Mouse (Mus musculus) heart, embryonic 11.5 days (tissue): Measurements from ENCODE around the gene Cdc42ep2. TPM values are rescaled to one million over a fixed set of nuclear protein-coding genes. Genes with fewer than 3 reads are reported as not detected.
A peak's percentile ranks its signal among the peaks of the same experiment; 100 is the strongest.

ENCODE experiments used
- ATAC-seq: fragments of 200-750 bp; cut with Nextera tagmentation; replicated peaks from 2 replicates; pipeline ENCODE4 v1.8.0; 2017; ENCODE audit warnings: moderate library complexity; ENCODE audit not compliant: insufficient number of reproducible peaks, low FRiP score, low TSS enrichment
- H3K27ac ChIP-seq: fragments of 300-500 bp; sonication (generic); 2 replicates; pipeline ENCODE4 v1.5.1; 2014; ENCODE audit warnings: mild to moderate bottlenecking, low read depth, low read length
- H3K27me3 ChIP-seq: fragments of 300-500 bp; sonication (generic); 2 replicates; pipeline ENCODE4 v1.6.1; 2014; ENCODE audit warnings: mild to moderate bottlenecking, low read length, mixed read lengths; ENCODE audit not compliant: control insufficient read depth, insufficient read depth
- H3K36me3 ChIP-seq: fragments of 300-500 bp; sonication (generic); 2 replicates; pipeline ENCODE4 v1.6.1; 2014; ENCODE audit warnings: mild to moderate bottlenecking, low read length, moderate library complexity, mixed read lengths; ENCODE audit not compliant: control insufficient read depth, insufficient read depth
- H3K4me1 ChIP-seq: fragments of 300-500 bp; sonication (generic); 2 replicates; pipeline ENCODE4 v1.6.1; 2014; ENCODE audit warnings: low read length; ENCODE audit not compliant: control insufficient read depth, insufficient read depth
- H3K4me2 ChIP-seq: fragments of 300-500 bp; sonication (generic); 2 replicates; pipeline ENCODE4 v1.6.1; 2014; ENCODE audit warnings: mild to moderate bottlenecking, moderate library complexity
- H3K4me3 ChIP-seq: fragments of 300-500 bp; sonication (generic); 2 replicates; pipeline ENCODE4 v1.5.1; 2014; ENCODE audit warnings: low read depth, low read length
- H3K9ac ChIP-seq: fragments of 300-500 bp; sonication (generic); 2 replicates; pipeline ENCODE4 v1.6.1; 2014; ENCODE audit warnings: mild to moderate bottlenecking, low read depth, low read length, moderate library complexity
- H3K9me3 ChIP-seq: fragments of 300-500 bp; sonication (generic); replicated peaks from 2 replicates; pipeline ENCODE4 v1.6.1; 2016; ENCODE audit warnings: low read length; ENCODE audit not compliant: control insufficient read depth
- whole genome bisulfite sequencing: fragments of 180-500 bp; shearing (Covaris S2); extraction: QIAGEN DNeasy Blood & Tissue Kit; methylation state at CpG from one replicate; pipeline ENCODE4 v1.1.7; 2014; ENCODE audit not compliant: insufficient replicate concordance; 5-methylcytosine and 5-hydroxymethylcytosine counted together
- polyA plus RNA-seq: library from polyadenylated mRNA; unstranded; fragments of >200 nt; fragmentation: Nextera tagmentation; extraction: Ambion mirVana; gene quantifications from 2 replicates; pipeline ENCODE4 v1.2.1, GENCODE M21; 2014

The Cdc42ep2 gene
- polyA plus RNA-seq, 1 experiment from 2014 or later, result 6.3 TPM

DNA sequence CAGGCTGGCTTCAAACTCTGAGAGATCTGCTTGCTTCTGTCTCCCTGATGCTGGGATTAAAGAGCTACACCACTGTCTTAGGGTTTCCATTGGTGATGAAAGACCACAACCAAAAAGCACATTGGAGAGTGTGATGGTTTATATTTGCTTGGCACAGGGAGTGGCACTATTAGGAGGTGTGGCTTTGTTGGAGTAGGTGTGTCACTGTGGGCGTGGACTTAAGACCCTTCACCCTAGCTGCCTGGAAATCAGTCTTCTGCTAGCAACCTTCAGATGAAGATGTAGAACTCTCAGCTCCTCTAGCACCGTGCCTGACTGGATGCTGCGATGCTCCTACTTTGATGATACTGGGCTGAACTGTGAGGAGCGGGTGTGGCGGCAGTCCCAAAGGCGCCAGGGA lies 13.9 kb upstream of the Cdc42ep2 start:
- Histone ChIP-seq H3K27ac (no peak overlapping the region), H3K4me1 (peaks cover 38% of the 10 kb centered on the region)

GRCm38 (mm10) chr19:5937836-5938406 lies 13.3 kb upstream of the Cdc42ep2 start:
- Histone ChIP-seq H3K9ac (peak overlapping the region; percentile 7; the same call in 1 of the 2 replicates), H3K4me1 (peaks cover 34% of the 10 kb centered on the region), H3K4me2 (peak overlapping the region; percentile 50), H3K9me3 (no peaks in the 10 kb centered on the region), H3K4me3 (no peak overlapping the region), H3K27ac (peak overlapping the region; percentile 30), H3K27me3 (no peaks in the 10 kb centered on the region), H3K36me3 (peaks cover 10% of the 10 kb centered on the region)
- WGBS, result 6% methylated on average over 14 of the region's 14 CpGs
- no peak for ATAC-seq

More for the DNA sequence above, 13.9 kb upstream of the Cdc42ep2 start:
- no peak overlapping the region for H3K4me3 ChIP-seq
- H3K27me3 ChIP-seq, result no peaks in the 10 kb centered on the region
- peaks cover 13% of the 10 kb centered on the region for H3K36me3 ChIP-seq
- H3K9ac ChIP-seq, result no peak overlapping the region
- H3K4me2 ChIP-seq, result no peak overlapping the region
- ATAC-seq, result no peak
- 82% methylated on average over 6 of the region's 6 CpGs for WGBS
- H3K9me3 ChIP-seq, result no peaks in the 10 kb centered on the region

DNA sequence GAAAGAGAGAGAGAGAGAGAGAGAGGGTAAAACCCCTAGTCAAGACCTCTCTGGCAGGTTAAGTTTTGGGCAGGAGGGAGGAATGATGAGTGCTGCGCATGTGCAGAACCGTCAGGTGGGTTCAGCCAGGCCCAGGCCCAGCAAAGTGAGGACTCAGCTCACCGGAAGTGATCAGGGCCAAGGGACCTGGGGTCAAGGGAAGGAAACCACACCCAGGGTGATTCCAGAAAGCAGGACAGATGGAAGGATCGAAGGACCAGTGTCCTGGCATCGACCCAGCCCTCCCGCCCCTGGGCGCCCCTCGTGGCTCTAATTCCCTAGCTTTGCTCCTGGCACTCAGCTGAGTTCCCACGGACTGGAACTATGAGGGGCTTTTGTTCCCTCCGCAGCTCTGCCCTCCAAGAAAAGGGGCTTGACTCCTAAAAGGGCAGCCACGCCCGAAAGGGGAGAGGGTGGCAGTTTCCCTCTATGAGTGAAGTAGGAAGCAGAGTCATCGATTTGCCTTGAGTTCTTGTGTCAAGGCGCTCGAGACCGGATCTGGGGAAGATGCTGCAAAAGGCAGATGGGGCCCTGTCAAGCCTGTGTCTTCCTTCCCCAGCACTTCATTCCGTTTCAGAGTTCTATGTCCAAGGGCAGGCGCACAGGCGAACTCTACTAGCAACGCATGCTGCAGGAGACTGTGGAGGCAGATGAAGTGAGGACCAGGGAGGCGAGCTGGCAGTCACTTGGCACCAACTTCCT lies 12.6 kb upstream of the Cdc42ep2 start:
- no peak overlapping the region; the same call in 1 of the 2 replicates for H3K9ac ChIP-seq
- H3K27ac ChIP-seq, result peak overlapping the region; percentile 30; the same call in 1 of the 2 replicates

GRCm38 (mm10) chr19:5935691-5936090 lies 11.1 kb upstream of the Cdc42ep2 start:
- WGBS, result 61% methylated on average over 5 of the region's 5 CpGs
- ATAC-seq, result no peak

More for the DNA sequence above, 12.6 kb upstream of the Cdc42ep2 start:
- H3K4me2 ChIP-seq, result peak overlapping the region; percentile 50
- 68% methylated on average over 21 of the region's 21 CpGs for WGBS
- H3K4me3 ChIP-seq, result no peak overlapping the region
- no peaks in the 10 kb centered on the region for H3K9me3 ChIP-seq
- no peak for ATAC-seq
- H3K4me1 ChIP-seq, result peaks cover 30% of the 10 kb centered on the region
- no peaks in the 10 kb centered on the region for H3K27me3 ChIP-seq
- peaks cover 10% of the 10 kb centered on the region for H3K36me3 ChIP-seq

DNA sequence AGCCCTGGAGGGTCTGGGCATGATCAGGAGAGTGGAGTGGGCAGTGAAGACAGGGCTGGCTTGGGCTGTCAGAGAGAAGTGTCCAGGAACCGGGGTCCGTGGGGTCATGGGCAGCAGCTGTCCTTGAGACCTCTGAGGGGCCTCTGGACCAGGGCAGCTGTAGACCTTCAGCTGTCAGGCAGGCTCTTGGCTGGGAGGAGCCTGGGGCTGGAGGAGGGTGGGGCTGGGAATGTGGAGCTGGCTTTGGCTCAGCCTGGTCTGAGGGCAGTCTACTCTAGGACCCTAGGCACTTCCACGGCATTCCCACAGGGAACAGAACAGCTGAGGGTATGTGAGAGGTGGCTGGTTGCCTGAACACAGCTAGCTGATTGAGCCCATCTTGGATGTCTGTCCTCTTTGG lies 10.7 kb upstream of the Cdc42ep2 start:
- Histone ChIP-seq H3K27ac (peak overlapping the region; percentile 74), H3K9me3 (no peaks in the 10 kb centered on the region), H3K9ac (0 out of 2 replicates have a peak overlapping the region, but pooled peaks have one; percentile 30), H3K36me3 (no peaks in the 10 kb centered on the region), H3K27me3 (no peaks in the 10 kb centered on the region), H3K4me2 (peak overlapping the region; percentile 29; the same call in 1 of the 2 replicates), H3K4me1 (peaks cover 30% of the 10 kb centered on the region), H3K4me3 (no peak overlapping the region)
- peak; percentile 70 for ATAC-seq
- WGBS, result 8% methylated on average over 3 of the region's 3 CpGs

More at GRCm38 (mm10) chr19:5935691-5936090, 11.1 kb upstream of the Cdc42ep2 start:
- Histone ChIP-seq H3K4me1 (peaks cover 30% of the 10 kb centered on the region), H3K4me3 (no peak overlapping the region), H3K36me3 (no peaks in the 10 kb centered on the region), H3K27me3 (no peaks in the 10 kb centered on the region), H3K27ac (peak overlapping the region; percentile 74), H3K4me2 (peak overlapping the region; percentile 29; the same call in 1 of the 2 replicates), H3K9me3 (no peaks in the 10 kb centered on the region), H3K9ac (no peak overlapping the region)

GRCm38 (mm10) chr19:5929634-5930596 lies 5.3 kb upstream of the Cdc42ep2 start:
- Histone ChIP-seq H3K27ac (peak overlapping the region; percentile 41), H3K36me3 (no peaks in the 10 kb centered on the region), H3K9ac (no peak overlapping the region), H3K4me1 (peaks cover 17% of the 10 kb centered on the region), H3K9me3 (no peaks in the 10 kb centered on the region), H3K27me3 (no peaks in the 10 kb centered on the region), H3K4me2 (no peak overlapping the region; the same call in 1 of the 2 replicates), H3K4me3 (no peak overlapping the region)
- no peak for ATAC-seq
- WGBS, result 55% methylated on average over 14 of the region's 14 CpGs

- Histone ChIP-seq H3K4me3 (no peak overlapping the region), H3K9ac (no peak overlapping the region), H3K27ac (no peak overlapping the region), H3K4me1 (peaks cover 16% of the 10 kb centered on the region), H3K4me2 (no peak overlapping the region), H3K36me3 (no peaks in the 10 kb centered on the region), H3K27me3 (no peaks in the 10 kb centered on the region), H3K9me3 (no peaks in the 10 kb centered on the region)
- ATAC-seq, result no peak
- WGBS, result 63% methylated on average over 3 of the region's 3 CpGs
Observed at GRCm38 (mm10) chr19:5928546-5928945, 3.9 kb upstream of the Cdc42ep2 start.

DNA sequence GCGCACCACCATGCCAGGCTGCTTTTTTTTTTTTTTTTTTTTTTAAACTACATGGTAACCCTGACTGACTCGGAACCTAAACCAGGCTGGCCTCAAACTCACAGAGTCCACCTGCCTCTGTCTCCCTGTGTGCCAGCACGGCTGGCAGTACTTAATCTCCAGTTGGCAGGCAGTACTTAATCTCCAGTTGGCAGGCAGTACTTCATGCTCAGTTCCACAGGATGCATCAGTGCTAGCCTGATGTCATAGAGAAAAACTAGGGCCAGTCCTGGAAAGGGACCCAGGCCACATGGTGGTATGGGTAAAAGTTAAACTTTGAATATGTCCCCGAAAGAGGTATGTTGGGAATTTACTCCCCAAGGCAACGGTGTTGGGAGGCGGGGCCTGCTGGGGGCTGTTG lies 3.5 kb upstream of the Cdc42ep2 start:
- H3K36me3 ChIP-seq, result no peaks in the 10 kb centered on the region
- no peak overlapping the region for H3K4me3 ChIP-seq
- no peak overlapping the region for H3K27ac ChIP-seq
- no peaks in the 10 kb centered on the region for H3K9me3 ChIP-seq
- no peak for ATAC-seq
- H3K4me1 ChIP-seq, result peaks cover 16% of the 10 kb centered on the region
- no peak overlapping the region for H3K9ac ChIP-seq
- WGBS, result 66% methylated on average over 6 of the region's 6 CpGs
- no peaks in the 10 kb centered on the region for H3K27me3 ChIP-seq
- H3K4me2 ChIP-seq, result no peak overlapping the region
